Mouse (Mus musculus): ENCODE data around the gene Gstt3. TPM values are rescaled to one million over a fixed set of nuclear protein-coding genes. Genes with fewer than 3 reads are reported as not detected.

Gstt3 gene
- polyA plus RNA-seq, 1 experiment from 2014 or later: 11.8 TPM

- 2% methylated on average over 18 of the region's 18 CpGs for WGBS
- Histone ChIP-seq H3K4me1 (peaks cover 24% of the 10 kb centered on the region), H3K9me3 (no peaks in the 10 kb centered on the region), H3K27ac (0 out of 2 replicates have a peak within 1 kb of the TSS, but pooled peaks have one; percentile 44), H3K27me3 (peaks cover 9% of the 10 kb centered on the region), H3K4me2 (peak within 1 kb of the TSS; percentile 84), H3K4me3 (peak within 1 kb of the TSS; percentile 52), H3K36me3 (no peaks in the 10 kb centered on the region), H3K9ac (peak within 1 kb of the TSS; percentile 73)
- 0 out of 2 replicates have a peak, but pooled peaks have one; percentile 28 for ATAC-seq (ENCODE audit: insufficient number of reproducible peaks, insufficient read depth, low FRiP score, low TSS enrichment, low read depth)
Measured at GRCm38 (mm10) chr10:75798176-75798696, 17.0 kb upstream of the Gstt3 start, which contains the start of gene Gstt1. Gstt1 (minus strand) TSS chr10:75798584.

GRCm38 (mm10) chr10:75797619-75798175 is 16.5 kb upstream of the Gstt3 start:
- Histone ChIP-seq H3K4me3 (peak overlapping the region; percentile 52), H3K4me1 (peaks cover 24% of the 10 kb centered on the region), H3K9me3 (no peaks in the 10 kb centered on the region), H3K27ac (0 out of 2 replicates have a peak overlapping the region, but pooled peaks have one; percentile 44), H3K4me2 (peak overlapping the region; percentile 84), H3K27me3 (peaks cover 9% of the 10 kb centered on the region), H3K36me3 (no peaks in the 10 kb centered on the region), H3K9ac (peak overlapping the region; percentile 73)
- no peak for ATAC-seq (ENCODE audit: insufficient number of reproducible peaks, insufficient read depth, low FRiP score, low TSS enrichment, low read depth)
- WGBS: 3% methylated on average over 12 of the region's 12 CpGs

- Histone ChIP-seq H3K27ac (no peak overlapping the region), H3K9ac (peak overlapping the region; percentile 73), H3K4me1 (peaks cover 24% of the 10 kb centered on the region), H3K27me3 (peaks cover 9% of the 10 kb centered on the region), H3K4me3 (peak overlapping the region; percentile 52), H3K4me2 (peak overlapping the region; percentile 84), H3K36me3 (no peaks in the 10 kb centered on the region), H3K9me3 (no peaks in the 10 kb centered on the region)
- WGBS: 41% methylated on average over 11 of the region's 11 CpGs
- no peak for ATAC-seq (ENCODE audit: insufficient number of reproducible peaks, insufficient read depth, low FRiP score, low TSS enrichment, low read depth)
Measured at GRCm38 (mm10) chr10:75796731-75797516, 15.7 kb upstream of the Gstt3 start.

- WGBS: 29% methylated on average over 3 of the region's 3 CpGs
- ATAC-seq (ENCODE audit: insufficient number of reproducible peaks, insufficient read depth, low FRiP score, low TSS enrichment, low read depth): no peak
- H3K36me3 ChIP-seq: no peaks in the 10 kb centered on the region
- H3K4me2 ChIP-seq: peak overlapping the region; percentile 16; the same call in 1 of the 2 replicates
- H3K27me3 ChIP-seq: peaks cover 7% of the 10 kb centered on the region
- H3K9ac ChIP-seq: no peak overlapping the region
- no peak overlapping the region for H3K4me3 ChIP-seq
- H3K4me1 ChIP-seq: peaks cover 27% of the 10 kb centered on the region
- no peak overlapping the region for H3K27ac ChIP-seq
- H3K9me3 ChIP-seq: no peaks in the 10 kb centered on the region
Measured at GRCm38 (mm10) chr10:75794880-75795279, 13.7 kb upstream of the Gstt3 start.

GRCm38 (mm10) chr10:75790773-75791172 is 9.6 kb upstream of the Gstt3 start:
- H3K4me1 ChIP-seq: peaks cover 16% of the 10 kb centered on the region
- H3K4me2 ChIP-seq: peak overlapping the region; percentile 26; the same call in 1 of the 2 replicates
- 9% methylated on average over 7 of the region's 7 CpGs for WGBS
- no peak overlapping the region for H3K4me3 ChIP-seq
- peak overlapping the region; percentile 76 for H3K27ac ChIP-seq
- no peaks in the 10 kb centered on the region for H3K36me3 ChIP-seq
- H3K9ac ChIP-seq: 0 out of 2 replicates have a peak overlapping the region, but pooled peaks have one; percentile 36
- no peak for ATAC-seq (ENCODE audit: insufficient number of reproducible peaks, insufficient read depth, low FRiP score, low TSS enrichment, low read depth)
- 0 out of 2 replicates have a peak, but pooled peaks cover 2% of the 10 kb centered on the region for H3K27me3 ChIP-seq
- H3K9me3 ChIP-seq: no peaks in the 10 kb centered on the region

GRCm38 (mm10) chr10:75789841-75790240 is 8.6 kb upstream of the Gstt3 start:
- ATAC-seq (ENCODE audit: insufficient number of reproducible peaks, insufficient read depth, low FRiP score, low TSS enrichment, low read depth): no peak
- 0 out of 2 replicates have a peak, but pooled peaks cover 2% of the 10 kb centered on the region for H3K27me3 ChIP-seq
- no peak overlapping the region for H3K4me3 ChIP-seq
- no peak overlapping the region for H3K4me2 ChIP-seq
- no peak overlapping the region for H3K27ac ChIP-seq
- H3K9me3 ChIP-seq: no peaks in the 10 kb centered on the region
- peaks cover 10% of the 10 kb centered on the region for H3K4me1 ChIP-seq
- WGBS: 88% methylated on average over 5 of the region's 5 CpGs
- no peaks in the 10 kb centered on the region for H3K36me3 ChIP-seq
- H3K9ac ChIP-seq: no peak overlapping the region

GRCm38 (mm10) chr10:75789081-75789735 is 8.0 kb upstream of the Gstt3 start:
- H3K27me3 ChIP-seq: 0 out of 2 replicates have a peak, but pooled peaks cover 2% of the 10 kb centered on the region
- H3K4me2 ChIP-seq: no peak overlapping the region
- no peak for ATAC-seq (ENCODE audit: insufficient number of reproducible peaks, insufficient read depth, low FRiP score, low TSS enrichment, low read depth)
- no peaks in the 10 kb centered on the region for H3K36me3 ChIP-seq
- H3K27ac ChIP-seq: no peak overlapping the region
- no peak overlapping the region for H3K4me3 ChIP-seq
- H3K4me1 ChIP-seq: peaks cover 4% of the 10 kb centered on the region; the same call in 1 of the 2 replicates
- H3K9ac ChIP-seq: no peak overlapping the region
- 75% methylated on average over 6 of the region's 6 CpGs for whole genome bisulfite sequencing
- H3K9me3 ChIP-seq: no peaks in the 10 kb centered on the region

- Histone ChIP-seq H3K27ac (no peak overlapping the region), H3K9me3 (no peaks in the 10 kb centered on the region), H3K27me3 (0 out of 2 replicates have a peak, but pooled peaks cover 2% of the 10 kb centered on the region), H3K4me3 (no peak overlapping the region), H3K9ac (no peak overlapping the region), H3K4me2 (no peak overlapping the region), H3K4me1 (peaks cover 4% of the 10 kb centered on the region; the same call in 1 of the 2 replicates), H3K36me3 (no peaks in the 10 kb centered on the region)
- ATAC-seq (ENCODE audit: insufficient number of reproducible peaks, insufficient read depth, low FRiP score, low TSS enrichment, low read depth): no peak
- 92% methylated on average over 8 of the region's 8 CpGs for WGBS
Measured at GRCm38 (mm10) chr10:75788277-75788676, 7.1 kb upstream of the Gstt3 start.

- H3K4me1 ChIP-seq: peaks cover 7% of the 10 kb centered on the region
- WGBS: 65% methylated on average over 1 of the region's 1 CpGs
- ATAC-seq (ENCODE audit: insufficient number of reproducible peaks, insufficient read depth, low FRiP score, low TSS enrichment, low read depth): no peak
Measured at GRCm38 (mm10) chr10:75785442-75785841, 4.2 kb upstream of the Gstt3 start.

GRCm38 (mm10) chr10:75779206-75780174 is 1.7 kb downstream of the Gstt3 start:
- H3K9ac ChIP-seq: no peak overlapping the region
- H3K4me2 ChIP-seq: peak overlapping the region; percentile 80
- no peak overlapping the region for H3K27ac ChIP-seq
- peaks cover 15% of the 10 kb centered on the region for H3K27me3 ChIP-seq
- H3K9me3 ChIP-seq: no peaks in the 10 kb centered on the region; the same call in 1 of the 2 replicates
- peaks cover 18% of the 10 kb centered on the region for H3K4me1 ChIP-seq
- H3K36me3 ChIP-seq: no peaks in the 10 kb centered on the region
- ATAC-seq (ENCODE audit: insufficient number of reproducible peaks, insufficient read depth, low FRiP score, low TSS enrichment, low read depth): no peak
- peak overlapping the region; percentile 46 for H3K4me3 ChIP-seq
- WGBS: 35% methylated on average over 15 of the region's 15 CpGs

More at GRCm38 (mm10) chr10:75785442-75785841, 4.2 kb upstream of the Gstt3 start:
- no peaks in the 10 kb centered on the region for H3K9me3 ChIP-seq
- H3K36me3 ChIP-seq: no peaks in the 10 kb centered on the region
- H3K27ac ChIP-seq: no peak overlapping the region
- H3K4me2 ChIP-seq: no peak overlapping the region
- no peak overlapping the region for H3K4me3 ChIP-seq
- H3K9ac ChIP-seq: no peak overlapping the region
- peaks cover 7% of the 10 kb centered on the region; the same call in 1 of the 2 replicates for H3K27me3 ChIP-seq

Measured in embryonic facial prominence, embryonic 13.5 days (tissue).